ENCODE assay signal across 25 mouse cellular contexts in the genomic region with DNA sequence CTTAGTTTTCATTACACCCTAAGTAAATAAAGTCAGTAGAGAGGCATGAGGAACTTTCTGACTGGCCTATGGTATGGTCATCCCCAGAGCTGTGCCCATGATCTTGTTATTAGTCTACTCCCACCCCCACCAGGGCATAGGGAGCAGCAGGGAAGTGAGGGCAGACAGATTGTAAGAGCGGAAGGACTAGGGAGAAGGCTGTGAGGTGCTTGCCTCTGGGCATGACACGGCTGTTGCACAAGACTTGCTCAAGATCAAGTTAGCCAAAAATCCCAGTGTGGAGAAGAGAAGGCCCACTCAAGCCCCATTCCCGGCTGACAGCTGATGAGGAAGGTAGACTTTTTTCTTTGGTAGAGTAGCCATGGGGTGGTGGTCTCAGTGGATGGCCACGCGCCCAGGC.
"Had no signal": no experiment of that assay in that cellular context is flagged by ENCODE, and none has a peak within 500 bp of the region (broad histone marks: within the 10 kb centered on the region; RNA-seq: fewer than 3 reads in every experiment).

No protein-coding gene starts in this region.

- H3K9me3 ChIP-seq: heart, embryonic 13.5 days; heart, embryonic 15.5 days; hindbrain, embryonic 13.5 days; hindbrain, embryonic 15.5 days; kidney, embryonic 15.5 days; limb, embryonic 13.5 days; limb, embryonic 15.5 days had no signal

- H3K27me3 ChIP-seq: heart, embryonic 15.5 days; hindbrain, embryonic 13.5 days; hindbrain, embryonic 15.5 days; kidney, embryonic 15.5 days; limb, embryonic 13.5 days; limb, embryonic 15.5 days had no signal

- H3K4me2 ChIP-seq: heart, embryonic 11.5 days; heart, embryonic 13.5 days; heart, embryonic 15.5 days; hindbrain, embryonic 13.5 days; hindbrain, embryonic 15.5 days; kidney, embryonic 15.5 days; limb, embryonic 13.5 days; limb, embryonic 15.5 days had no signal

- H3K9ac ChIP-seq: heart, embryonic 13.5 days; heart, embryonic 15.5 days; hindbrain, embryonic 13.5 days; hindbrain, embryonic 15.5 days; kidney, embryonic 15.5 days; limb, embryonic 13.5 days; limb, embryonic 15.5 days had no signal

- DNase-seq: gastrocnemius, adult 2 months; gastrocnemius, postnatal 10 days; heart, adult 11 months; heart, adult 2 months; heart, postnatal 14 days; heart, postnatal 36 days; kidney, adult 11 months; kidney, adult 2 months; kidney, adult 9 months; kidney, postnatal 14 days; kidney, postnatal 36 days; layer of hippocampus, adult 9-11 months; layer of hippocampus, postnatal 36 days; left cerebral cortex, postnatal 4 days had no signal

- ATAC-seq: hindbrain, postnatal 0 days; intestine, embryonic 16.5 days had no signal

- H3K4me3 ChIP-seq: gastrocnemius, adult 2 months; heart, adult 2 months; heart, embryonic 13.5 days; heart, embryonic 15.5 days; hindbrain, embryonic 13.5 days; hindbrain, embryonic 15.5 days; kidney, embryonic 15.5 days; limb, embryonic 13.5 days; limb, embryonic 15.5 days had no signal

- H3K36me3 ChIP-seq: heart, embryonic 13.5 days; heart, embryonic 15.5 days; hindbrain, embryonic 13.5 days; hindbrain, embryonic 15.5 days; kidney, embryonic 15.5 days; limb, embryonic 13.5 days; limb, embryonic 15.5 days had no signal

- H3K4me1 ChIP-seq: heart, embryonic 15.5 days; hindbrain, embryonic 13.5 days; hindbrain, embryonic 15.5 days; kidney, embryonic 15.5 days; limb, embryonic 13.5 days; limb, embryonic 15.5 days had no signal

- H3K27ac ChIP-seq: gastrocnemius, adult 2 months; heart, adult 2 months; heart, embryonic 13.5 days; heart, embryonic 15.5 days; hindbrain, embryonic 13.5 days; hindbrain, embryonic 15.5 days; hindbrain, postnatal 0 days; kidney, embryonic 15.5 days; kidney, postnatal 0 days; limb, embryonic 13.5 days; limb, embryonic 15.5 days had no signal
